Mouse (Mus musculus) gonadal fat pad, adult 2 months (tissue): ENCODE measurements around the gene Erg. TPM values are rescaled to one million over a fixed set of nuclear protein-coding genes. Genes with fewer than 3 reads are reported as not detected.

Experiments used
- DNase-seq: peaks from one replicate; pipeline ENCODE4 v3.0.0-alpha.2; 2012; ENCODE audit warnings: low read depth
- polyA plus RNA-seq: library from polyadenylated mRNA; depleted of rRNA; stranded (reverse); fragments of >200 nt; gene quantifications from 2 replicates; pipeline ENCODE4 v1.2.3, GENCODE M21; 2012

Erg gene
- polyA plus RNA-seq, 1 experiment, result 16.8 TPM

DNA sequence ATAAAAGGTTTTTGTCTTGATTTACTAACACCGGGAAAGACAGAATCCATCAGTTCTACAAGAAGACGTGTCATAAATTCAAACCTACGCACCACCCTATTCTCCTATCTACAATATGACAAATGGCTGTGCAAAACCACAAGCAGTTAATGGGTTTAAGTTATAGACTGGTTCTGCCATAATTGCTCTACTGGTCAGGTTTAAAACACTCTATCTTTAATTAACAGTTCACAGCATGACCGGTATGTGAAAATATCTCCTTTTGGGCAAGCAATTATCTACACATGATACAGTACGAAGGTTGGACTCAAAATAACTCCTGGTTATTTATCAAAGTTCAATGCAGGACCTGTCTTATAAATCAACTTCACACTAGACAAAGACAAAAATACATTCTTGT lies 107.8 kb downstream of the Erg start:
- no peak for DNase-seq

- no peak for DNase-seq
These were observed 111.4 kb downstream of the Erg start for GRCm38 (mm10) chr16:95475041-95475440.

DNA sequence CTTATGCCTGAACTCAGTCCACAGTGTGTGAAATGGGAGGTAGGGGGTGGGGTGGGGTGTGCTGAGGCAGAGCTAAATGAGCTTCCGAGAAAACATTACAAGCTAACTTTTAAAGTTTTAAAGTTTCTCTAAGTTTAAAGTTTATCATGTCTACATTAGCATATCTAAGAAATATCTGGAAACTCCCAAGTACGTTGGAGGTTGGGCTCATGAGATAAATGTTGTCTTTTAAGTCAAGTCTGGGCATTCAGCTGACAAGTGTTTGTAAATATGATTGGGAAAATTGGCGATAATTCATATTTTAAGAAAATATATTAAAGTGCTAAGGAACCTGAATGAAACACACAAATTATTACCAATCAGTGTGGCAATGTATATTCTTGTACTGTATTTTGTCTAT lies 112.4 kb downstream of the Erg start:
- DNase-seq, result no peak

GRCm38 (mm10) chr16:95472771-95473170 lies 113.6 kb downstream of the Erg start:
- no peak for DNase-seq

- DNase-seq, result no peak
These were observed 116.9 kb downstream of the Erg start for GRCm38 (mm10) chr16:95469262-95470139.

GRCm38 (mm10) chr16:95467893-95468292 lies 118.5 kb downstream of the Erg start:
- DNase-seq, result no peak

- DNase-seq, result no peak
These were observed 119.8 kb downstream of the Erg start for GRCm38 (mm10) chr16:95466548-95466947.

DNA sequence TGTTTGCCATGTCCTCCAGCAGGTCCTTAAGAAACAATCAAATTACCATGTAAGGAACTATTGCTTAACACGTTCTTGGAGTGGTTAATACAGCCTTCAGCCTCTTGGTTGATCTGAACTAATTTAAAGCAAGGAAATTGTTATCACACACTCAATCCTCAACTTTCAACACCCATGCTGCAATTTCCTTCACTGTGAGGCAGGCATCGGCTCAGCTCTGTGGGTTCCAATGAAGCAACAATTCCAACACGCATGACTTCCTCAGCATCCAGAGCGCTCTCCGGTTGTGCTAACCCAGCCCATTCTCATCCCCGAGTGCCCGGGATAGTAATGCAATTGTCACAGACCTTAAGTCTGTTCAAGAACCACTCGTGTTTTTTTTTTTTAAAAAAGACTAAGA lies 121.8 kb downstream of the Erg start:
- no peak for DNase-seq

DNA sequence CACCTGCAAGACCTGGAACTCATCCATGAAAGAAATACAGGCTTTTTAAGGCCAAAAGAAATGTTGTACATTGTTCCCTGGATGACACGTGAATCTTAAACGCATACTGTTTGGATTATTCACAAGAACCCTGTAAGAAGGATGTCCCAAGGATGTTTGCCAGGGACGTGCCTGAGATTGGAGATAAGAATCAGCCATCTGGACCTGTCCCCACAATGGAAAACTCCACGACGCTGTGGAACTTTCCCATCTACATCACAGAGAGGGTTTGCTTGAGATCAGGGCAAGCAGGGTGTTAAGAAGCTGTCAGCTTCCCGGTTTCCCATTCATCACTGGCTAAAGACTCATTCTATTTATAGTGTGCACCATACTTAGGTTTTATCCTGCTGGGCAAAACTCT lies 122.6 kb downstream of the Erg start:
- DNase-seq, result no peak

DNA sequence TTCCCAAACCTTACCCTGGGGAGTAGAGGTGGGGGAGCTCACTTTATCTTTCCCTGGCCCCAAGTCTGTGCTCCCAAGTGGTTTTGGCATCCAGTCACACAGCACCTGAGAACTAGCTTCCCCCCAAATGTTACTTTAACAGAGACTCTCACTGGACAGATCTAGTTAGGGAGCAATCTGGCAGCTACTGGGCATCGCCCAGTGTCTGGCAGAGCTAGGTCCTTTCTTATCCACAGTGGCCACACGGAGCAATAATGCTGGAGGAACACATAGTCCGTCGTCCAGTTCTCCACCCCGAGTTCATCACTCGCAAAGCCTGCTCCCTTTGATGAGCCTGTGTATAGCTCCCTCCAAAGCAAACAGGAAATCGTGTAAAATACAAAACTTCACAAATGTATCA lies 124.5 kb downstream of the Erg start:
- no peak for DNase-seq

- DNase-seq, result no peak
These were observed 126.1 kb downstream of the Erg start for GRCm38 (mm10) chr16:95460336-95460735.

GRCm38 (mm10) chr16:95459325-95459691 lies 127.1 kb downstream of the Erg start:
- no peak for DNase-seq

- DNase-seq, result no peak
These were observed 127.6 kb downstream of the Erg start for GRCm38 (mm10) chr16:95458590-95459324.

DNA sequence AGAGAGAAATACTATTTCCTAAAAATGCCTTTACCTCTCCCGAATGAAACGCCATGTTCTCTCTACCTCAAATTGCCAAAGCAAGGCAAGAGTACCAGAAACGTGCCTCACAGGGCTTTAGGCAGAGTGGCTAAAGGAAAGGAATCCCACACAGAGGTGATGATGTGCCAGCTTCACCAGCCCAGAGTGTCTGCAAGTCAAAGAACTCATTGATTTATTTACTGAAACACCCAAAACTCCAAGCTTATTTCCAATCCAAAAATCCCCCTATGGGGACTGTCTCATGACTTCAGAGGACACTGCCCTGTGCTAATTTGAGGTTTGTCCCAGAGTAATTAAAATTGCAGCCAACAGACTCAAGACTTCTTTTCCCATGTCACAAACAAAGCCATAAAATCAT lies 129.4 kb downstream of the Erg start:
- no peak for DNase-seq

GRCm38 (mm10) chr16:95455896-95456295 lies 130.5 kb downstream of the Erg start:
- no peak for DNase-seq

GRCm38 (mm10) chr16:95455461-95455860 lies 130.9 kb downstream of the Erg start:
- DNase-seq, result no peak

- no peak for DNase-seq
These were observed 134.0 kb downstream of the Erg start for GRCm38 (mm10) chr16:95452411-95452810.

- DNase-seq, result no peak
These were observed 137.1 kb downstream of the Erg start for GRCm38 (mm10) chr16:95449361-95449725.

DNA sequence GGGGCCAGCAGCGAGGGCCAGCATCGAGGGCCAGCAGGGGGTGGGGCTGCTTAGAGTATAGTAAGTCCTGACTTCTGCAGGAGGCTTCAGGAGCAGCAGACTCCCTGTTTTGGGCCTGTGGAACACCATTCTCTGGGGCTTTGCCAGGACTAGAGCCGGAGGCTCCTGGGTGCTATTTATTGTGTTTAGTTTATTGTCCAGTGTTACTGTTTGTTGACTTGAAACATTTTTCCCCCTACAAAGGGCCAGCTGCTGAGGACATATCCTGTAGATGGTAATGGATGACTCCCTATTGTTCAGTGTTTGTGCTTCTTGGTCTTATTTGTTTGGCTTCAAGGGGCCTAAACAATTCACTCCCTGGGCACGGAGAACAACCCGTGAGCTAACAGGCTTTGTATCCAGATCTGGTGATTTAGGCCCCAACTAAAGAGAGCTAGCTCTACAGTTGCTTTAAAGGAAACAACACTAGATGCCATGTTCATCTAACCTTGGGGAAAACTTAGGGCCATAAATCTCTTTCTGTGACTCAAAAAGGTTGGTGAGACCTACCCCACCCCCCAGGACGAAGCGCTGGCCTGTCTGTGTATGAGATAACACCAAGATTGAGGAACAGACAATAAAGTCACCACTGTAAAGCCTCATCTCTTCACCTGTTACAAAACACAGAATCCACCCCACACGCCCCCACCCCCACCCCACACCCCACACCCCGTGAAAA lies 137.6 kb downstream of the Erg start:
- DNase-seq, result no peak

- no peak for DNase-seq
These were observed 138.5 kb downstream of the Erg start for GRCm38 (mm10) chr16:95447896-95448295.

- DNase-seq, result no peak
These were observed 140.0 kb downstream of the Erg start for GRCm38 (mm10) chr16:95446368-95446767.

DNA sequence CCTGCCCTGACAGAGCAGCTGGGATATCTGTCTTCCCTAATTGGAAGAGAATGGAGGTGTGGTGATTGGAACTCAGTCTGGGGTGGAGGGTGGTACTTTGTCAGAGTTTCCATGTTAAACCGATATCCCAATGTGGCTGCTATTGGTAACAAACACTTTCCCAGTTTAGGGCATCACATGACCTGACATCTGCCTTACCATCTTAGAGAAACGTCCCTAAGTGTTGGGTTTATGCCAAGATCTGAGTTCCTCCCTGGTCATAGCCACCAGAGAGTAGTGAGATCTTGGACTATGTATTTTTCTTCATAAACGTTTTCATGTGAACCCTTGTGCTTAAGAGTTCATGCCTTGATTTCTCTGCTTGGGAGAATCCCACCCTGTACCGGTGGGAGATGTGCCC lies 144.4 kb downstream of the Erg start:
- no peak for DNase-seq

- no peak for DNase-seq
These were observed 145.2 kb downstream of the Erg start for GRCm38 (mm10) chr16:95441179-95441578.
